Mouse (Mus musculus) testis, postnatal 10 days (tissue): Measurements from ENCODE around the gene Rgs7bp.

Source experiments
- DNase-seq: peaks from one replicate; pipeline ENCODE4 v3.0.0; 2021; ENCODE audit warnings: low spot score

Rgs7bp gene

GRCm38 (mm10) chr13:105008891-105009290, 45.8 kb downstream of the Rgs7bp start:
- no peak for DNase-seq

GRCm38 (mm10) chr13:105002831-105003157, 51.9 kb downstream of the Rgs7bp start:
- DNase-seq, result no peak

GRCm38 (mm10) chr13:105002132-105002830, 52.4 kb downstream of the Rgs7bp start:
- no peak for DNase-seq

GRCm38 (mm10) chr13:105001714-105002113, 53.0 kb downstream of the Rgs7bp start:
- DNase-seq, result no peak

GRCm38 (mm10) chr13:104988811-104989258, 65.9 kb downstream of the Rgs7bp start:
- DNase-seq, result no peak

GRCm38 (mm10) chr13:104988009-104988540, 66.7 kb downstream of the Rgs7bp start:
- DNase-seq, result no peak

- no peak for DNase-seq
Measured at GRCm38 (mm10) chr13:104985691-104986090, 69.0 kb downstream of the Rgs7bp start.

GRCm38 (mm10) chr13:104983989-104984388, 70.7 kb downstream of the Rgs7bp start:
- no peak for DNase-seq

GRCm38 (mm10) chr13:104982781-104983353, 71.9 kb downstream of the Rgs7bp start:
- no peak for DNase-seq

GRCm38 (mm10) chr13:104978176-104978575, 76.6 kb downstream of the Rgs7bp start:
- DNase-seq, result no peak

GRCm38 (mm10) chr13:104967486-104967885, 87.2 kb downstream of the Rgs7bp start:
- no peak for DNase-seq

- no peak for DNase-seq
Measured at GRCm38 (mm10) chr13:104963716-104964115, 91.0 kb downstream of the Rgs7bp start.

- DNase-seq, result no peak
Measured at GRCm38 (mm10) chr13:104962716-104963411, 91.9 kb downstream of the Rgs7bp start.

GRCm38 (mm10) chr13:104962166-104962565, 92.6 kb downstream of the Rgs7bp start:
- no peak for DNase-seq

- no peak for DNase-seq
Measured at GRCm38 (mm10) chr13:104960951-104961715, 93.6 kb downstream of the Rgs7bp start.

- no peak for DNase-seq
Measured at GRCm38 (mm10) chr13:104960206-104960928, 94.4 kb downstream of the Rgs7bp start.

GRCm38 (mm10) chr13:104959733-104960132, 95.0 kb downstream of the Rgs7bp start:
- no peak for DNase-seq

GRCm38 (mm10) chr13:104947958-104948357, 106.8 kb downstream of the Rgs7bp start:
- DNase-seq, result peak; percentile 84

GRCm38 (mm10) chr13:104940483-104940882, 114.2 kb downstream of the Rgs7bp start:
- DNase-seq, result no peak

- DNase-seq, result peak; percentile 80
Measured at GRCm38 (mm10) chr13:104939856-104940255, 114.9 kb downstream of the Rgs7bp start.

- no peak for DNase-seq
Measured at GRCm38 (mm10) chr13:104938966-104939593, 115.7 kb downstream of the Rgs7bp start.
